Mouse (Mus musculus) ovary, adult 2 months (tissue): ENCODE results near the gene Adam6a. TPM values are rescaled to one million over a fixed set of nuclear protein-coding genes. Genes with fewer than 3 reads are reported as not detected.

Experiments
- polyA plus RNA-seq: library from polyadenylated mRNA; depleted of rRNA; stranded (reverse); fragments of >200 nt; gene quantifications from 2 replicates; pipeline ENCODE4 v1.2.3, GENCODE M21; 2012; rRNA removed

Gene Adam6a
- polyA plus RNA-seq: not detected in 2 replicates

GRCm38 (mm10) chr12:113543608-113544007 is at the start of gene Adam6a:
TSS of gene Adam6a (plus strand) at chr12:113543908.

Other genes with a start within 250 kb of the Adam6a start
- not detected in 2 replicates for gene Adam6b, start 54.4 kb upstream of the Adam6a start, polyA plus RNA-seq